Mouse (Mus musculus) ovary, postnatal 14 days (tissue): ENCODE measurements around the gene Gabrr3.
"Not testable (repeated sequence)": the region's sequence is repeated elsewhere in the genome, so short reads cannot be mapped to it uniquely, and the experiment has no call there.

Source experiments
- DNase-seq: peaks from one replicate; pipeline ENCODE4 v3.0.0; 2022; ENCODE audit warnings: low spot score

The Gabrr3 gene

DNA sequence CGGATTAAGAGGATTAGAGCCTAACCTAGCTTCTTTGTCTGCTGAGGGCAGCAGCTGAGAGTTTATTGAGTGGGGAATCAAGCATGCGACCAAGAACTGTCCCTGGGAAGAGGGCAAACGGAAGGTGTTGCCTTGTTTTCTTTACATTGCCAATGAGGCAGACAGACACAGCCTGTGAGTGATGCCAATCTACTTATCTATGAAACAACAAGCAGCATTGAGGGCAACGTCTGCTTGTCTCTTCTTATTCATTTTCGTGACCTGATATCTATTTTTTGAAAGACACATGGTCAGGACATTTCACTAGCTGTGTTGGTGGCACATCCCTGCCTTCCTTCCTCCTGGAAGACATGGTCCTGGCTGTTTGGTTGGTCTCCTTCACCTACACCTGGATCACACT lies at the start of gene Gabrr3:
Gene Gabrr3 (plus strand): TSS at position 301 of the 400 bp plus-strand sequence.
- DNase-seq: no peak

DNA sequence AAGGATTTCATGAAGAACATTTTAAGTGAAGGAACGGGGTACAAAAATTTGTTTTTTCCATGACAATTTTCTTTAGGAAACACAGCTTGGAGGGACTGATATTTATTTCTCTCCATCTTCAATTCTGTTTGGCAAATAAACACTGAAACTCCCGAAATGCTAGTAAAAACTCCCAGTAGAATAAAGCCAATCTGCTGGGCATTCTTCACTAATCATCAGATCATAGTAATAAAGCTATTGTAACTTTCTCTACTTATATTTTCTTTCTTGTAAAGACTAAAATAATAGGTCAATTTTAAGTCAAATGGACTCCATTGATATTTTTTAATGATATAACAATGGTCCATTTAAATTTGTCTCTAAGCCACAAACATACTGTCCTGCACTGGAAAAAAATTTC lies 43.2 kb upstream of the Gabrr3 start, which contains the start of gene Olfr209:
Gene Olfr209 (minus strand): TSS at position 101 of the 400 bp plus-strand sequence.
- DNase-seq: no peak

DNA sequence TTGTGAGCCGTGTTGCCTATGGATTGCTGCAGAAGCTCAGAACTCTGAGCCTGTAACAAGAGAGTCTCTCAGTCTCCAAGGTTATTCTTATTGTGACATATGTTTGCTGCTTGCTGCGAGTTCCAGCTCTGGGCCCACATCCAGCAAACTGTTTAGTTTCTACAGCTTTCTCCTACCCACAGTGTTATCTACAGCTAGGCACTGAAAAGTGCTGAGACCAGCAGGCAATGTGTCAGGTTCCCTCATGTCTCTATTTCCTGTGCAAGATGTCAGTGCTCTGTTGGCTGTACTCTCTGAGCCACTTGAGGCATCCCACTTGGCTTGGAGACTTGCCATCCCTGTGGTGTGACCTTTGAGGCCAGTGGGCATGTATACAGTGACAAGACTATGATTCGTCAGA lies 13.8 kb upstream of the Gabrr3 start:
- no peak for DNase-seq

DNA sequence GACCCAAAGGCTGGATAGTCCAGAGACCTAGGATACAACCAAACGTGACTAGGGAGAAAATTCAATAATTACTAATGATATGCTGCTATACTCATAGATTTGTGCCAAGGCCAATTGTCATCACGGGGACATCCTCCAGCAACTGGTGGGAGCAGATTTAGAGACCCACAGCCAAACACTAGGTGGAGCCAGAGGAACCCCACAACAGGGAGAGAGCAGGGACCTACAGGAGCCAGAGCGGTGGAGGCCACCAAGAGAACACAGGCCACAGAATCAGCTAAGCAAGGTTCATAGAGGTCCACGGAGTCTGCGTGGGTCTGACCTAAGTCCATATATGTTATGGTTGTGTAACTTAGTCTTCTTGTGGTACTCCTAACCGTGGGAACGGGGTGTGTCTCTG lies 6.0 kb upstream of the Gabrr3 start:
- no peak for DNase-seq

DNA sequence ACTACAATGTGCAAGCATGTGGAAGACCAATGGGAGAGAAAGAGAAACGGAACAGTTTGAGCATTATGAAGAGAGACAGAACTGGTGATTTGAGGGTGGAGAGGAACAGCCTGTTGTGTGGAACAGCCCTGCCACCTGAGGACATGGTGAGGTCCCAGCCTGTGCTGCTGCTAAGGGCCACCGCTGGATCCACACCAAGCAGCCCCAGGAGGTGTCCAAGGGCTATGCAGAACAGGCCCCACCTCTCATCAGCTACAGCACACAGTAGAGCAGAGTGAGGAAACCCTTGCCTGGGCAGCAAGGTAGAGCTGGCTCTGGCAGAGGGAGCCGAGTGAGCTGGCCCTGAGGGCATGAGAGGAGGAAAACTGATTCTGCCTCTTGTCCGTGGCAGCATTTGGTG lies 5.1 kb upstream of the Gabrr3 start:
- DNase-seq: no peak

DNA sequence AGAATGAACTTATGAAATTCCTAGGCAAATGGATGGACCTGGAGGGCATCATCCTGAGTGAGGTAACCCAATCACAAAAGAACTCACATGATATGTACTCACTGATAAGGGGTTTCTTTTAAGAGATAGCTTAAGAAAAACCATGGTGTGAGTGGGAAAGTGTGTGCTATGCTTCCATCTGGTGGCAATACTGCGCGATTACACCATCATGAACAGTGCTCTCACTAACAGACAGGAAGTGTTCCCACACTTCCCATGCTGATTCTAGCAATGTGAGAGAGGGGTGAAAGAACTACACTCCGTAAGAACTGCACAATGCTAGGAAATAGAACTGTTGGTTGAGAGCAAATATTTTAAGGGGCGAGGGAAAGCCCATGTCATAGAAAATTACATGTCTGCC lies 3.4 kb upstream of the Gabrr3 start:
- no peak for DNase-seq

DNA sequence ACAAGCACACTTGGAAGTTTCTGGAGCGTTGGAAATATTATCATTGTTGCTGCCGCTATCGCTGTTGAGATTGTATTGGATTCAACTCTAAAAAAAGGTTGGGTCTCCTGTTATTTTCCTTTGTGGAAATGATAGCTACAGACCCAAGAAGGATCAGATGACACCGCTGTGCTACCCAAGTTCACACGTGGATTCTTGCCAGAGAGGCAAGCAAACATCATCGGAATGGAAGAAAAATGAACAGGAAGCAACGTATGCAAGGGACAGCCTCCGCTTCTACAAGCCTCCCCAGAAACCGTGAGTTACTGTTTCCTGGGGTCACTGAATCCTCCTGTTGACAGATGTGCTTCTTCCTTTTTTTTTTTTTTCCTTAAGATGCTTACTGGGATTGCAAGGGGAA lies 2.3 kb upstream of the Gabrr3 start:
- no peak for DNase-seq

DNA sequence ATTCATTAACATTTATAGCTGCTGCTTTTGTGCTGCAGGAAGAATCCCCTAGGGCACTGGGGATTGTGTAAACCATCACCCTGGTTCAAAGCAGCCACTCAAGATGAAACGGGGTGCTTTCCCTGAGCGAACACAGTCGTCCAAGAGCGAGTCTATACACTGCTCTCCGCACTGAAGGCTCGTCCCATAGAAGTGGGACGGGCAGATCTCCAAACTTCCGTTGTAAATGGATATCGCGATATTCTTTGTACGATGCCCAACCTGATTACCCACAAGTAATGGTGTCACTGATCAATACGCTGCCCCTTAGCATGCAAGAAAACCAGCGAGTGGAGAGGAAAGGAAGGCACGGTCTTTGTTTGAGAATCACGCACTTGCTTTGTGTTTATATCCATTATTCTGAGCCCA lies 2.2 kb downstream of the Gabrr3 start:
- no peak for DNase-seq

DNA sequence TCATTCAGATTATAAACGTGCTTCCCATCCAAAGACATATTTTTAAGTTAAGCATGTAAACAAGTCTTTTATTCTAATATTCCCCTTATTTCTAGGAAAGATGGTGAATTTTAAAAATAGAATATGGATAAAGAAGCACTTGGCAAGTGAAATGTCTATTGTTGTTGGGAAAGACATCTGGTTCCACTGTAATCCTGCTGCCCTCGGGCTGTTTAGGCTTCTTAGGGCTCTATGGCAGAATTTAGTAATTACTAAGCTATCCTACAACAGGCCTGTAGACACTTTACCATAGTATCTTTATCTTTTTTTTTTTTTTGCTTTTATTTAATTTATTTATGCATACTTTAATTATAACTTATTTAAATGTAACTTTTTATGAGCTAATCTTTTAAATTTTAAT lies 2.7 kb downstream of the Gabrr3 start:
- DNase-seq: no peak

DNA sequence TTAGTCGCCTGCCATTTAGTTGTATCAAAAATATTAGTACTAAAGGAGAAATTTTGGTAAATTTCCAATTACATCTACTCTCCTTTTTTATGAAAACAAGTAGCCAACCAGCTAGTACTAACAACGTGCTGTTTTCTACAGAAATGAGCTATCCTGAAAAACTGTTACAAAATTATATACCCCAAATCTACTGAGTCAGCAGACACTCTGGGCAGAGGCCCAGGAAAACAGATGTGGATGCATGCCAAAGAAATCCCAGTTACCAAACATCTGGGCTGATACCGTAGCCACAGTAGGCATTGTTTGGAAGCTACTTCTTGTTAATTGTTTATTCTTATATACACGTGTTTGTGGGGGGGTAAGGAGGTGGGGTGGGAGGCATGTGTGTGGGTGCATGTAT lies 6.3 kb downstream of the Gabrr3 start:
- no peak for DNase-seq

DNA sequence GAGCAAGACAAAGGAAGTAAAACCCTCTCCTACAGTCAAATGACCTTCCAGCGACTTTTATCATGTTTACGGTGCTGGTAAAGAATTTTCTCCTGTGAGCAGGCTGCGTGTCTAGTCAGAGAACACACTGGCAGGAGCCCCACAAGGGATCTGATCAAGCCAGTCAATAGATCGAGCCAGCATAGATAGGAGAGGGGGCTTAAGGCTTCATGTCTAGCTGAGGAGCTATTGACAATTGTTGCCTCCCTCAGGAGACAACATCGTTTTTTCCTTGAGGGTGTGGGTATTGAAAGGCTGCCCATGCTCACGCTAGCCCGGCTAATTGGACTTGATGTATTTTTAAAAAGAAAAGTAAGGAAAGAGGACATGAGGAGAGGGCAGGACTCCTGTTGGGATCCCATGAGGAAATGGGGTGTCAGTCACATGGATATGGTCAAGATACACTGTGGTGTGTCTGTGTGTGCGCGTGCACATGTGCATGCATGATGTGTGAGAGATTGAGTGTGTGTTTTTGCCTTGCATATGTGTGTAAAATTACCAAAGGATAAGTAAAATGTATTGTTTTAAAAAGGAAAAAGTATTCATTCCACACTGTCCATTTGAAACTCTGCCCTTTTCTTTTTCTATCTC lies 13.2 kb downstream of the Gabrr3 start:
- DNase-seq: no peak

DNA sequence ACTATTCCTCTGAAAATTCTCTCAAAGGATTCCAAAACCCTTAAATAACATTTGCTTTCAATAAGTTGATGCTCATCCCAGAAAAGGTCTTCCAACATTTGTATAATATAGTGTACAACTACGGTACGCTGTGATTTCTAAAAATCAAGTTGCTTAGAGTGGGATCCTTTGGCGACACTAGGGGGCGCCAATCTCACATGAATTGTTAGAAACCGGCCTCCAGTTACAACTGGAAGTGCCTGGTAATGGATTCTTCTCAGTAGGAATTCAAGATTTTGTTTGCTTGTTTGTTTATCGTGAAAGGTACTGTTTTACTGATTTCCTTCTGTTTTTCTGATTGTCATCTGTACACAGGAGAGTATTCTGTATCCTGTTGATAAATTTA lies 13.7 kb downstream of the Gabrr3 start:
- DNase-seq: peak; percentile 59

DNA sequence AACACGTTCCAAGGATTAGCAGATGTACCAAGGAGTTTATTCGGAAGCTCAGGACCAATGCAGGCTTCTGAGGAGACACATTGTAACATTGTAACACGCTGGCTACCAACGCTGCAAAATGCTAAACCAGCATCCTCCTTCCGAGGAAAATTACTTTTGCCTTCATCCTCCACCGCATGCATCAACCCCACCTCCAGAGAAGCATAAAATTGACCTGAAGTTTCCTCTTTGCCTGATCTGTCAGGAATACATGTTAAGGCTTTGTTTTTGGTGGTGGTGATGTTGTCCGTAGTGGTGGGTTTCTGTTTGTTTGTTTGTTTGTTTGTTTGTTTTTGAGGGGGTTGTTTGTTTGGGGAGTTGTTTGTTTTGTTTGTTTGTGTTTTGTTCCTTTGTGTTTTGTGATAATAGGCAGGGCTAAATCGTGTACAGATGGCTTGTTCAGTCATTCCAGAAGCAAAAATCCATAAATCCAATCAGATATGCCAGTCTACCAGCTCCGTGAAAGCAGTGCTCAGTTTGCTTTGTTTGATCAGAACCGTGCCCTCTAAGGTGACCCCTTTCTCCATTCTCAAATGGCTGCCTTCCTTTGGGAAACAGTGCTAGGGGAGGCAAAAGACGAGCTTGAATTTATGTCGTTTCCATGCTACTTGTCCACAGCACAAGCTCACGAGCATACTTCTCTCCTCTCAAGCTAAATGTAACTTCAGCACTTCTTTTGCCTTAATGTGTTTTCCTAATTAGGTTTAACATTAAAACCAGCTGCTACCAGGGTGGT lies 14.6 kb downstream of the Gabrr3 start:
- DNase-seq: no peak

DNA sequence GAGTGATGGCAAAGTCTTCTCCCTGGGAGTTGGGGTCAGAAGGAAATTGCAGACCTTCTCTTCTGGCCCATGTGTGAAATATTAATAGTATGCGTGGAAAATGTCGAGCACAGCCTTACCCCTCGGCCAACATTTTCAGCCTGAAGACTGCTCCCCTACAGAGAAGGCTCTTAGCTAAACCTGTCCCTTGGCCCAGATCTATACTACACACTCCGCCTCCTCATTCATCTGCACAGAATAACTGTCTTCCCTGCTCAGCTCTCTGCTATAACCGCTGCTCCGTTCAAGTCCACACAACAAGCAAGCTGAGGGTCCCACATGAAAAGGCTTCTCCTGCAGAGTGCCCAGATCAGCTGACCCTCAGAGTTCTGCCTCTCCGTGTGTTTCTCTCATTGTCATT lies 20.8 kb downstream of the Gabrr3 start:
- DNase-seq: no peak

DNA sequence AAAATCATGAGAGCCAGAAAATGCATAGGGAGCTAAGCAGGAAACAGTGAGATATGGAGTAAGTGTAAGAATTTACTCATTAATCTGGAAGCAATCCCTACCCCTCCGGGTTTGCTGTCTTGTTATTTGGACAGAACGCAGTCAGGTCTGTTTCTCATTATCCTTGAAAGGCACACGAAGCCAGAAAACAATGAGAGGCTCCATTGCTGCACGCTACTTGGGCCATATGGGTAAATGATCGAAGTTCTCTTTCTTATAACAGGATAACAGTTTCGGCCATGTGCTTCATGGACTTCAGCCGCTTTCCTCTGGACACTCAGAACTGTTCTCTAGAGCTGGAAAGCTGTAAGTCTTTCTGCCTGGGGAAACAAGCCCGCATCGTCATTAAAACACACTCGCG lies 26.0 kb downstream of the Gabrr3 start:
- DNase-seq: no peak

DNA sequence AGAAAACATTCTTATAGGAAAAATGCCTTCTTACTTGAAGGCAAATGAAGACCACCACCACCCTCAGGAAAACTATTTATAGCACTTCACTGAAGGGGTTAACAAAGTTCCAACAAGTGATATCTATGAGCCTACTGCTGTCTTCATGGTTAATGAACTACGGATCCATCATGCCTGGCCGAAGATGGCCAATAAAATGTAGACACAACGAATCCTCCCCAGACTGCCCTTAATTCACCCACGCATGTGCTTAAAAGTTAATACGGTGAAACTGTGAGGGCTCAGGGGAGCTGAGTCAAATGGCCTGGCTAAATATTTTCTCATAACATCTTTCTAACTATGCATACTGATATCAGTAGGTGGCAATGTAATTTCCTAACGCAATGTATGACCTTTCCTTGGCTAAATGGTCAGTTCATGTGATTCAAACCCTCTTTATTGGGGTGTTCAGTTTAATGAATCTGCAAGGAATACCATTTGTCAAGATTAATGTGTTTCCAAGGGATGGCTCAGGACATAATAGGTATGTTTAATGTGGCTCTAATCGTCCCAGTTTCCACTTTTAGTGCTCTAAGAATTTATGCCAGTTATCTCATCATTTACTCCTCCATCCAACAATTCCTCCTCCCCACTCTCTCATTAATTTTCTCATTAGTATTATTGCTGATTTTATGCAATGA lies 37.9 kb downstream of the Gabrr3 start:
- no peak for DNase-seq

DNA sequence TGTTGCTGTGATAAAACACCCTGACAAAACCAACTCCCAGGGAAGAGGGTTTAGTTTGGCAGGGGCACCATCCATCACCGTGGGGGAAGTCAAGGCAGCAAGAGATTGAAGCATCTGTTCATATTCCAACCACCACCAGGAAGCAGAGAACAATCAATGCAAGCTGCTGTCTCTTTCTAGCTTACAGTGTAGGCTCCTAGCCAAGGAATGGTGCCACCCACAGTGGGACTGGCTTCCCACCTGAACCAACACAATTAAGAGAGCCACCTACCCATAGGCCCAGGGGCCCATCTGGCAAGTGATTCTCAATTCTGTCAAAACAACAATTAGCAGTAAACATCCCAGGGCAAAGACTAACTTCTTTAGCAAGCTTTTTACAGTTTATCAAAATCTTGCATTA lies 41.0 kb downstream of the Gabrr3 start:
- no peak for DNase-seq

DNA sequence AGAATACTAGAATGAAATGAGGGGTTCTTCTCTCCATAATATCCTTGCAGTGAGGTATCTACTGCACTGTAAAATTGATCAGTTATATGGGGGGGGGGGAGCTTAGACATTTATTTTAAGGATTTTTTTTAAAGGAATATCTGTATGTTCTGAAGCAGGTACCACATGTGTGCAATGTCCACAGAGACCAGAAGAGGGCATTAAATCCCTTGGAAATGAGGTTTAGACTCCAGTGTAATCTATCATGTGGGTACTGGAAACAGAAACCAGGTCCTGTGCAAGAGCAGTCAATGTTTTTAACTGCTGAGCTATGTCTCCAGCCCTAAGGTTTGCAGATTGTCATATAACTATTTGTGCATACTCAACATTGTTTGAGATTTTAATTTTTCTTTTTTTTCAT lies 42.0 kb downstream of the Gabrr3 start:
- no peak for DNase-seq

DNA sequence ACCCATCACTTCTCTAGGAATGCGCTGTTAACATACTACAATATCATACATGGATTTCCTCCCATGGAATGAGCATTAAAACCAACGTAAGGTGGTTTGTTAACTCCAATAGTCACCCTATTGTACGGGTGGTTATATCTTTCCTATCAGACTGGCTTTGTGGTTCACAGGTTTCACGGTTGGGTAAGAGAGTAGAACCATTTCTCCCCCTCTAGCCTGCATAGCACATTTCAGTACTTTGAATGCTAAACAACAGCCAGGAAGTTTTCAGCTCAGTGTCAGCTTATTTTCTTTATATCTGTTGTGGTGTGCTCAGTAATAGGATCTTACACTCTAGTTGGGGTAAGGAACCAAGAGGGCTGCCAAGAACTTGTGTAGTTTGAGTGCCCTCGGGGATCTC lies 44.7 kb downstream of the Gabrr3 start:
- no peak for DNase-seq

DNA sequence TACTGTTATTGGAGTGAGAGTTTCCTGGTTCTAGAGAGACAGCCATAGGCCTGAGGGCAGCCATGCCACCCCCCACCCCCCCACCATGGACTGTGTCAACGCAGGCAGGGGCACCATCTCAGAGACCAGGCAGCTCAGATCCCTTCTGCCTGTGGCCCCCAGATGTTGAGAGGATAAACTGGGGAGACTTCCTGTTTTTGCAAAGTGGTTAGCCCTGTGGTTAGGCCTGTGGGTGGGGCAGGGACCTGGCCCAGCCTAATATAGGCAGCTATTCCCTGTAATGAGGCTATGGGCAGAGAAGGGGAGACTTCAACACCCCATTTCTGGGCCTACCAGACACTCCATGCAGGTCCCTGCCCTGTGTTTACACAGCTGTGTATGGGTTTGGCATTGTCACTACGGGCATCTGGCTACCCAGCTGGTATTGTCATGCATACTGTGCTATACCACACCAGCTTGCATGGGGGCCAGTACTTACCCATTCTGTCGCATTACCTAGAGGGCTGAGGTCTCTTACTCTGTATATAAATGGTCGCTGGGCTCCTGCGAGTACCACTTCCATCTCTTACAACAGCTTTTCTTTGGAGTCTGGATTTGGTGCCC lies 52.2 kb downstream of the Gabrr3 start:
- not testable (repeated sequence) for DNase-seq

DNA sequence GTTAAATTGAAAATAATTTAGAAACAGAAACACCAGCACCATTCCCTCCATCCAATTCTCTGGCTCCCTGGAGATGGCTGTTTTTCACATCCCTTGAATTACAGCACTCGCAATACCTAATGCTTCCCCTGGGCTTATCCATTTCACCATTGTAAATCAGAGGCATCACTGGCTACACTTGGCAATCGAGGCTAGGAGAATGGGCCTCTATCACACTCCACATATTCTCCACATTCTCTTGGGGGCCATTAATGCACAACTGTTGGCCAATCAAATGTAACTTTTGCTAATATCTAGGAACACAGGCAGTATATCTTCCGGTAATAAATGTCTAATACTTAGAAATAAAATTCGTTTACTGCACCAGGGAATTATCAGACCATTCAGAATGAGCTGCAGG lies 56.4 kb downstream of the Gabrr3 start:
- DNase-seq: no peak

DNA sequence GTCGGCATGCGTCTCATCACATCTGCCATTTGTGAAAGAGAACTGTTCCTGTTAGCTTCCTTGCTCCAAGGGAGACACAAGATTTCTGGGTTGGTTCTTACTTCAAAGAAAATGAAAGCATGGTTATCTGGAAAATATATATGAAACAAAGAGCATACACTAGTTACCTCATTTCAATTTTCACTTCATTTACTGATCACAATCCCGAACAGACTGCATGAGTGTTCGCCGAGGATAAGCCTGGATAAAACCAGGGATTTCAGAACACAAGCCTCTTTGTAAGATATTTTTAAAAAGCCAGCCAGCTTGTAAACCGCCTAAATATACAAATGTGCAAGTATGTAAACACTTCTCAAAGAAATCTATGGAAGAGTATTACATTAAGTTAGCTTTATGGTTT lies 56.8 kb downstream of the Gabrr3 start:
- no peak for DNase-seq

DNA sequence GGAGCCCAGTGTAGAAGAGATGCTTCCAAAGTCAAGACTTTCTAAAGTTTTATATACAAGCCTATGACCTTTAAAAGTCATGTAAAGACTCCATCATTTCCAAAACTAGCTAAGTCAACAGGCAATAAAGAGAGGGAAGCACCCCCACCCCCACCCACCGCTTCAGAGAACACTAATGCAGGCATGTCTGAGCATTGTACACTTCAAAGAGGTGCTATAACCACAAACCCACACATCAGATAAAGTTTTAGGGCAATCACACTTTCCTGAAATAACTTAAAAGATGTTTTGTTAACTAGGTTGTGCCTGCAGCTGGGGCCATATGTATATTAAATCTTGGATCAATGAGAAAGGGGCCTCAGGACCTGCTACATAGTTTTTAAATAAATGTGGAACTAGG lies 62.7 kb downstream of the Gabrr3 start:
- DNase-seq: no peak
